Mouse (Mus musculus): ENCODE data around the gene Ube2d1.

DNA sequence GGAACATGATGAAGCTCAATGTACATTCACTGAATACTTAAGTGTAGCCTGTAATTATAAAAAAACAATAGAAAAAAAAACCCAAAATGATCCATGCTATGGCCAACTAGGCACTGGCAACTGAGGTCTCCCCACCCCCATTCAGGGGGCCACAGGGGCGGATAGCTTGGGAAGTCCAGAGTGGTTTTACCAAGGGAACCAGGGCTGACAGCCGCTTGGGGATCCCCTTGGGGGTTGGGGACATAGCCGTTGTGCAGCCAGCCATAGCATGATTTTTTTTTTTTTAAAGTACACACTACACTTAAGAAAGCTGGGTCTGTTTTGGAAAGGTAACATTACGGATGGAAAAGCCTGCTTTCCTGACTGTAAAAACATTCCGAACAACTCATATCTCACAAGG is 26.1 kb downstream of the Ube2d1 start:
- TF ChIP-seq CTCF (IDR thresholded peaks at IDR 0.05; ENCODE audit: extremely low read depth, insufficient read depth, low read length) (no peak), POLR2A (IDR thresholded peaks at IDR 0.05; ENCODE audit: extremely low read depth, insufficient read depth, low read length) (no peak)
